Mouse (Mus musculus) heart, postnatal 36 days (tissue): ENCODE data around the gene Aacs. TPM values are rescaled to one million over a fixed set of nuclear protein-coding genes. Genes with fewer than 3 reads are reported as not detected.
"Not testable (repeated sequence)": the region's sequence is repeated elsewhere in the genome, so short reads cannot be mapped to it uniquely, and the experiment has no call there.

Source experiments
- DNase-seq, 2 experiments: peaks; one replicate each; pipeline ENCODE4 v3.0.0; 2021 to 2022
- intact Hi-C: fragments of 180-260 bp; cut with DNase I; formaldehyde crosslinking; loops from one replicate; pipeline ENCODE4 v1.15.1; 2025
- total RNA-seq, 2 experiments: library from RNA; stranded (reverse); gene quantifications; 2 replicates each; pipeline ENCODE4 v1.2.3; 2021

The Aacs gene
- total RNA-seq, 2 experiments from 2014 or later = 3.6 to 4.1 TPM

DNA sequence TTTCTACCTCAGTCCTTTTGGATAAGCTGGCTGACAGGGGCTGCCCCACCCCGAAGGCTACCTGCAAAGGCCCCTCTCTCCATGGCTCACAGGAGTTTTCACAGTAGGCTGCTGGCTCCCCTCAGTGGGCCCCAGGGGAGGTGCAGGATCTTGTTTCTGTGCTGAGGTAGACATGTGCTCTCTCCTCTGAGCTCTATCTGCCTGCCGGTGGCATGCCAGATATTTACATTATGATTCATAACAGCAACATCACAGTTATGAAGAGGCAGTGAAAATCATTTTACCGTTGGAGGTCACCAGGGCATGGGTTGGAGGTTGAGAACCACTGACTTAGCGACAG lies 12.5 kb downstream of the Aacs start:
- intact Hi-C loops = no loop called here
- no peak for DNase-seq

DNA sequence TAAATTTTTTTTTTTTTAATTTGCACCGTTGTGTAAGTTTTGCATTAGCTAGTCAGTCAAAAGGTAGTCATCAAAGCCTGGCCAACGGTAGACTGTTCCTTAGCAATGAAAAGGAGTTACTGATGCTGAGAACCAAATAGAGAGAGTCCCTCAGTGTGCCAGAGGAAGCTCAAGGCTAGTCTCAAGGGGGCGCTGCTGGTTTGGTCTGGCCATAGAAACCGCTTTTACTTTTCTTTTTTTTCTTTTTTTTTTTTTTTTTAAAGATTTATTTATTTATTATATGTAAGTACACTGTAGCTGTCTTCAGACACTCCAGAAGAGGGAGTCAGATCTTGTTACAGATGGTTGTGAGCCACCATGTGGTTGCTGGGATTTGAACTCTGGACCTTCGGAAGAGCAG lies 13.3 kb downstream of the Aacs start:
- intact Hi-C loops = not testable (repeated sequence)

DNA sequence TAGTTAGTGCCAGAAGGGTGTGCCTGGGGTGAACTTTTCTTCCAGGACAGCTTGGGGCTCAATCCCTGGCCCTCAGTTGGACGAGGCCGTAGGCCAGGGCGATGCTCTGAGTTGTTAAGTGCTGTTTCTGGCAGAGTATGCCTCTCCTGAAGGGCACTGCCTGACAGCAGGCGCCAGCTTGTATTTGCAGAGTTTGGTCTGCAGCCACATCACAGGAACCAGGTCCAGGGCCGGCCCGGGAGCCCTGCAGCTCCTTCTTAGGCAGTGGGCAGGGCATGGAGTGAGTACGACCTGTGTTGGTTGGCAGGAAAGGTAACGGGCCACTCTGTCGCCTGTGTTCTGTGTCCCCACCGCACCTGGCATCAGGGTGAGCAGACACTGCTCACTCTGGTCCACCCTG lies 15.5 kb downstream of the Aacs start:
- DNase-seq = peak; percentile 33 to 45
- intact Hi-C loops = no loop called here

More for the DNA sequence above, 13.3 kb downstream of the Aacs start:
- DNase-seq = not testable (repeated sequence)

DNA sequence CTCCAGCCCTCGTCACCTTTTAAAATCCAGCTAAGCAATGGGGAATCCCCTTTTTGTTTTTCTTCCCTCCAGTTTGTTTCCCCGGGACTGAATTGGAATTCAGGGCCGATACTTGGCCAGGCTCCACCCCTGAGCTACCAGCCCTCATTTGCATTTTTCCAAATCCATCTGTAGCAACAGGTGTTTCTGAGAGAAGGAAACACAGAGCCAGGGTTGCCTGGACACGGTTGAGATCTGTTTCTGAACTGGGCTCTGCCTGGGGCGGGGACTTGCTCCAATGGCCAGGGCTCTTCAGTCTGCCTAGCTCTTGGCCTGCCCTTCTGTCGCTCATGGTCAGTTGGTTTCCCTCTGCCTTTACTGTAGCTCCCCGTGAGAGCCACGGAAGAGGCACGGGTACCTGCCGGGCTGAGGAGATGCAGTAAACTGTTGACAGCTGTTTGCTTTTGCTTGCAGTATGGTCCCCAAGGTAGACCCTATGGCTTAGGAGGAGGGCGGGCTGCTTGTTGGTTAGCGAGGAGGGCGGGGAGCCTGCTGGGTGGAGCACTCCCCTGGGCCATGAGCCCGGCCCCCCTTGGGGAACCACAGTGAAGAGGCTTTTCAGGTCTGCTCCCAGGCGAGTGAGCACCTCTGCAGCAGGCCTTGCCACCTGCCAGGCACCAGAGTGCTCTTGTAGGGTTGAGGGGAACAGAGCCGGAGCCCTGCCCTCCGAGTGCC lies 16.9 kb downstream of the Aacs start:
- no peak for DNase-seq
- intact Hi-C loops = no loop called here

DNA sequence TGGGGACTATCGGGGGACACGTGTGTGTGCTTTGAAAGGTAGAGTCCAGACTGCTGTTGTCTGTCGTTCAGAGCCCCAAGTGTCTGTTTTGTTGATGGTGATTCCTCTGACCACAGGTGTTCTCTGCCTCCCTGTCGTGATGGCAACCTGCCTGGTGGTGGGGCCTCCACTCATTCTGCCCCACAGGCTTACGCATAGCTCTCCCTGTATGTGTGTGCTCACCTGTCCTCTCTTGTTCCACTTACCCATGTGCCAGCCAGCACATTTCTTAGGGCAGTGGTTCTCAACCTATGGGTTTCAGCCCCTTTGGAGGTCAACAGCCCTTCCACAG lies 17.4 kb downstream of the Aacs start:
- intact Hi-C loops = no loop called here
- DNase-seq = no peak

DNA sequence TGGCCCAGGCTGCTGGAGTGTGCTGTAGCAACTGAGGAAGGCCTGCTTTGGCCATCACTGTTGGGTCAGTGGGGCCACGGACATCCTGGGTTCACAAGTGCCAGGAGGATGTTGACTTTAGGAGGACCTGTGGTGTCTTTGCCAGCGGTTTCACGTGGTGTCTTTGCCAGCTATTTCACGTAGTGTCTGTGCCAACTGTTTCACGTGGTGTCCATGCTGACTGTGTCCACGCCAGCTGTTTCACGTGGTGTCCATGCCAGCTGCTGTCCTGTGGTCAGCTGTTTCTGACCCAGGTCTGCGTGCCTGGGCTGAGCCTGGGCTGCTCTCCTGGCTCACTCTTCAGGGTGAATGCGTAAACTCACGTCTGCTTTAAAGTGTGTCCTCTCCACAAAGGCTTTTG lies 20.0 kb downstream of the Aacs start:
- intact Hi-C loops = no loop called here
- DNase-seq = peak in 1 of 2 experiments; percentile 13

DNA sequence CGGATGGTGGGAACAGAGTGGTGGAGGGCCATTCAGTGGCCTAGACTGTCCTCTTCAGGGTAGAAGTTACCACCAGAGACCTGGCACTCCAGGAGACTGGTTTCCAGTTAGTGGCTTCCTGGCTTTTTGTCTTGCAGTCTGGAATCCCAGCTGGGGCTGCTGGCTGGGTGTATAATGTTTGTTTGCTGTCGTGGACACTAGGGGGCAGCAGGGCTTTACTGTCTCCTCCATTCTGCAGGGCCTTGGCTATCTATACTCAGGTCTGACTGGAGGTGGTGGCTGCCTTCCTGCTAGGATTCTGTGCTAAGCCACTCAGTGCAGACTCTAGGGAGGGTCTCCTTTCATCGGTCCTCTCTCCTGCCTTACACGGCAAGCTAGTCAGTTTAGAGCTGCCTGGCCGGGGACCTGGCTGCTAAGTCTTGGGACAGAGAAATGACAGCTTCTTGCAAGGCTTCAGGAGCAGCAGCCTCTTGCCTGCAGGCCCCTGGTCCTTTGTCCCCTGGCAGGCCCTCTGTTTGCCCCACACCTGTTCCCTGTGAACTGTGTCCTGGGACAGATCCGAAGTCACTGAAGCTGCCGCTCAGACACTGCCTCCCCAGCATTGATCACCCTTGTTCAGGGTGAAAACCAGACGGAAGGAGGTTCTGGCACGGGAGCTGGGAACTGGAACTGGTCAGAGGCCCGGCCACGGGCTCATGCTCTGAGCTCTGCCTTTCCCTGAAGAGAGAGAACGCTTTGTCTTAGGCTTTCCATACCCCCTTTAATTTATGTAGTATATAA lies 22.4 kb downstream of the Aacs start:
- peak; percentile 41 to 52 for DNase-seq
- intact Hi-C loops = no loop called here

DNA sequence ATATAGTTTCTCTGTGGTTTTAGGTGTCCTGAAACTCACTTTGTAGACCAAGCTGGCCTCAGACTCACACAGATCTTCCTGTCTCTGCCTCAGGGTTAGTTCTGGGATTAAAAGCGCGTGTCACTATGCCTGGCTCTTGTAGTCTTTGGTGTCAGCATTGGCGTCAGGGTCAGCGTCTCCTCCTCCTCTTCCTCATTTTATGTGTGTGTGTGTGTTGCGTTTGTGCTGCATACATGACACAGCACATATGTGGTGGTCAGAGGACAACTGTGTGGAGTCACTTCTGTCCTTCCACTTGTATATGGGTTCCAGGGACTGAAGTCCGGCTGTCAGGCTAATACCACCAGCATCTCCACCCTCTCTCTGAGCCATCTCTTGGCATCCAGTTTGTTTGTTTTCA lies 25.9 kb downstream of the Aacs start:
- DNase-seq = no peak
- intact Hi-C loops = no loop called here

DNA sequence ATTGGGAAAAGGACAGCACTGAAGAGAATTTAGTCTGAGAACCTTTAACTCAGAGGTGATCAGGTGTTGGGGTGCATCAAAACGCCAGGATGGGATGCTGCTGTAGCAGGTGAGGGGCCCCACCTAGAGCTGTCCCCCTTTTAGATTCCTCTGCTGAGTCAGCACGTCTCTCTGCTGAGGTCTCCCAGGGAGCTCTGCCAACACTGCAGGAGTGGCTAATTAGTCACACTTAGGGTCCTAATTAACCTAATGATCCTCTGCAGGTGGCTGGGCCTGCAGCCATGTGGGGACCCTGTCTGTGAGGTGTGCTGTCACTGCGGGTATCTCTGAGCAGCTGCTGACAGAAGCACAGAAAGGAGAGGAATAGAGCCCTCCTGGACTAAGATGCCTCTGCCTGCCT lies 26.6 kb downstream of the Aacs start:
- no peak for DNase-seq
- intact Hi-C loops = no loop called here

DNA sequence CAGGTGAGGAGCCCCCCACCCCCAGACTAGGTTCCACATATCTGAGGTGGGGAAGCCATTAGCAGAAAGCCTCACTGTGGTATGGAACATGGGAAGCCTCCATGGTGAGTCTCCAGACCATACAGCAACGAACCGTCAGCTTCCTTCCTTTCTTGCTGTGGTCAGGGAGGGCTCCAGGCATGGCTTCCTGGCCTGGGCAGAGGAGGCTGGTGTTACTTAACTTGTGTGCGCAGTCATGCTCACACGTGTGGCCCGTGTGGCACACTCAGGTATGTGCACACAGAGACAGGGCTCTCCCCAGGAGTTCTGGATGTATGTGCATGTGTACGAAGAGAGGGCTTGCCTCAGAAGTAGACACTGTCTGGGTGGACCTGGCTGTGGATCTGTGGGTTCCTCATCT lies 28.0 kb downstream of the Aacs start:
- no peak for DNase-seq
- intact Hi-C loops = no loop called here

DNA sequence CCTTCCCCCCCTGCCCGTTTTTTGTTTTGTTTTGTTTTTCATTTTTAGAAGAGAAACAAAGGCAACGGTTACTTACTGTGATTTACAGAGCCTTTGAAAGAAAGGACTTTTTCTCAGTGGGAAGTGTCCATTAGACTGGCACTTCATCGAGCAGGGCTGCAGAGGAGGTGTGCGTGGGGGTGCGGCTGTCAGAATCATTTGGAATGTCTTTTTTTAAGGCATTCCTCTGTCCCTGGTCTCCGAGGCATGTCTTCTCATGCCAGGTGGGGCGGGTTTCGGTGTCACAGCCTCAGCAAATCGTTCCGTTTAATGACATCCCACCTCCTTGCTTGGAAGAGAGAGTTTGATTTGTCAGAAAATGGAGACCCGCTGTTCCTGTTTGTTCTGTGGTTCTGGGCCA lies 29.1 kb downstream of the Aacs start:
- DNase-seq = no peak
- intact Hi-C loops = loop anchor here (5.0 kb wide), 1 partner anchor 122 kb away; no protein-coding TSS in a partner anchor

DNA sequence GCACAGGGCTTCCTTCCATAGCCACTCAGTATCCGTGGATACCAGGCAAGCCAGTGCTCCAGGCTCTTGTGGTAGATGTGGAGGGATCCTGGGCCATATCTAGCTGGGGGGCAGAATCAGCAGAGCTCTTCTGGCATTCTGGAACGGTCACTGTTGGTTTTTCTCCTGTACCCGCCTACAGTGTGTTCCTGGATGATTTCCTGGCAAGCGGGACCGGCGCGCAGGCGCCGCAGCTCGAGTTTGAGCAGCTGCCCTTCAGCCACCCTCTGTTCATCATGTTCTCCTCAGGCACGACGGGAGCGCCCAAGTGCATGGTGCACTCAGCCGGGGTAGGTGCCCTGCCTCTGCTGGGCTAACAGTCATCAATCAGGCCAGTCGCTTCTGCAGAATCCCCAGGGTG lies 30.4 kb downstream of the Aacs start:
- intact Hi-C loops = loop anchor here (5.0 kb wide), 1 partner anchor 124 kb away; no protein-coding TSS in a partner anchor
- no peak for DNase-seq

DNA sequence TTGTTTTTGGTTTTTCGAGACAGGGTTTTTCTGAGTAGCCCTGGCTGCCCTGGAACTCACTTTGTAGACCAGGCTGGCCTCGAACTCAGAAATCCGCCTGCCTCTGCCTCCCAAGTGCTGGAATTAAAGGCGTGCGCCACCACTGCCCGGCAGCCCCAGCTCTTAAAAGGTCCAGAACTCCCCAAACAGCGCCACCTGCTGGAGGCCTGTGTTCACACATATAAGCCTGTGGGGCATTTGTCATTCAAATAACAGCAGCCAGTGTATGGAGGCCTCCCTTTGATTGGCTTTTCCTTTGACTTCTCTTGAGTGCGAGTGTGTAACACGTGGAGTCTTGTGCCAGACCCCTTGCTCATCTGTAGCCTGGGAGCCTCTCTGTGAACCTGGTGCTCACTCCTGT lies 32.0 kb downstream of the Aacs start:
- intact Hi-C loops = loop anchor here (5.0 kb wide), 1 partner anchor 125 kb away; no protein-coding TSS in a partner anchor
- no peak for DNase-seq

DNA sequence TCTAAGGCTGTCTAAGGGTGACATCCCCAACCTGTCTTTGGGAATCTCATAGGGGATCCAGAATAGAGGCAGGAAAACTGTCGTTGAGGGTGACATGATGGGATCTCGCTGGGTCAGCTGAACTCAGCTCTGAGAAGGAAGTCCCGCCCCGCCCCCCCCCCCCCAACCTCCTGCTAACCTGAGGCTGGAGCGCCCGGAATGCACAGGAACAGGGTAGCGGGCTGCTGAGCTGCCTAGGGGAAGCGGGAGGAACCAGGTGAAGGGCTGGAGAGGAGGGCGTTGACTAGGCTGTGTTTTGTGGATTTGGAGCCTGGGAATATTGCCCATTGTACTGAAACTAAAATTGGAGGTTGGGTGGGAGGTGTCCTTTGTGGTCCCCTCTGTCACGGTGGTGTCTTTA lies 32.4 kb downstream of the Aacs start:
- DNase-seq = no peak

DNA sequence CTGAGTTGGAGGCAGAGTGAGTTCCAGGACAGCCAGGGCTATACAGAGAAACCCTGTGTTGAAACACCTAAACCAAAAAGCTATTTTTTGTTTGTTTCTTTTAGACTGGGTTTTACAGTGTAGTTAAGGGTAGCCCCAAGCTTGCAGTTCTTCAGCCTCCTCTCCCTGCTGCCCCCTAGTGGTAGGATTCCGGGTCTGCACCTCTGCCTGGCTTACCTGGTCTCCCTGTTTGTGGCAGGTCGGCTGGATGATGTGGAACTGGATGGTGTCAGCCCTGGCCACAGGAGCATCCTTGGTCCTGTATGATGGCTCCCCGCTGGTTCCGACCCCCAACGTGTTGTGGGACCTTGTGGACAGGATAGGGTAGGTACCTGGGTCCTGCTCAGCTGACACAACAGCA lies 33.9 kb downstream of the Aacs start:
- intact Hi-C loops = loop anchor here (5.0 kb wide), 1 partner anchor 127 kb away; no protein-coding TSS in a partner anchor
- peak; percentile 18 to 48 for DNase-seq

More for the DNA sequence above, 32.4 kb downstream of the Aacs start:
- intact Hi-C loops = loop anchor here (5.0 kb wide), 1 partner anchor 126 kb away; no protein-coding TSS in a partner anchor

DNA sequence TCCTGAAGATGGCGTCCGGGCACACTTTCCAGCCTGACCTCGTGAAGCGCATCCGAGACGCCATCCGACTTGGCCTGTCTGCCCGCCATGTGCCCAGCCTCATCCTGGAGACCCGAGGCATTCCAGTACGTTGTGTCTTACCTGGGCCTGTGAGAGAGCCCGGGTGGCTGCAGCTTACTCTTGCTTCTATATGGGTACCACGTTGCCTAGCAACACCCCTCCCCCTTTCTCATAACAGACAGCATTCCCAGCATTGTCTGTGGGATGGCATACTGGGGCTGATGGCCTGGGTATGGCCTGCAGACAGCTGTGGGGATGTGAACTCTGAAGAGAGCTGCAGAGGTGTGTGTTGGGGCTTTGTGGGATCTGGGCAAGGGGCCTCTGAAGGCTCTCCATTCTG lies 39.4 kb downstream of the Aacs start:
- no peak for DNase-seq
- intact Hi-C loops = no loop called here

DNA sequence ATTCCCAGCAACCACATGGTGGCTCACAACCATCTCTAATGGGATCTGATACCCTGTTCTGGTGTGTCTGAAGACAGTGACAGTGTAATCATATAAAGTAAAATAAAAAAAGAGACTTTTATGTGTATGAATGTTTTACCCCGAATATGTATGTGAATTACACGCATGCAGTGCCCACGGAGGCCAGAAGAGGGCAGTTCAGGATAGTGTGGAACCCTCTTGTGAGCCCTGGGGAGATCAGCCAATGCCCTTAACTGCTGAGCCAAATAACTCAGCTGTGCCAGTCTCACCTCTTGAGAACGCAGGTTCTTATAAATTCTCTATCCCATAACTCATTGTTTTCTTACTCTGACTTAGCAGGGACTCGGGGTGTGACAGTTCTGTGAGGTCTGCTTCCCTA lies 43.0 kb downstream of the Aacs start:
- intact Hi-C loops = no loop called here
- DNase-seq = no peak

DNA sequence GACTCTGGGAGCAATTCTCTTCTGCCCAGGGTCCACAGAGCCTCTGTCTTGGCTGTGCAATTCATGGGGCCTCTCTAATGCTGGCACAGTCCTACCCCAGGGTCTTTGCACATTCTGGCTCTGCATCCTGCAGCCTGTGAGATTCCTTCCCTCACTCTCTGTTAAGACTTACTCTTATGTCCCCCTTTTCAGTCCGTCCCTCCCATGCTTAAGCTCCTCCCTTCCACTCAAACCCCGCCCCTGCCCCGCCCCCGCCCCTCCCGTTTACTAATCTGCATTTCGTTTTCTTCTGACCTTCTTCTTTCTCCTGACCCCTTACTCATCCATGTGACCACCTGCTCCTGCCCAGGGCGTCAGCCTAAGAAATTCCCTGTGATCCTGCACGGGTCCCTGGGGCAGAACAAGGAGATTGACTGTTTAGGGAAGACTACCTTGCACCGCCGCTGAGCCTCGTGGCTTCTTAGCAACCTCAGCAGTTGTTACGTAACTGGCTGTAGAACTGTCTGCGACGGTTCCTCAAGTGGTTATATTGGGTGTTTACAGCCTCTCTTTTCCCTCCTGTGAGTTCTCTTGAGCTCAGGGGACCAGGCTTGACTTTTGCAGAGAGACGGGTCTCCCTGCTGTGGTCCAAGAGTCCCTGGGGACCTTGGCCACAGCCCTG lies 45.4 kb downstream of the Aacs start:
- DNase-seq = no peak
- intact Hi-C loops = loop anchor here (10.0 kb wide), 1 partner anchor 874 kb away; no protein-coding TSS in a partner anchor

DNA sequence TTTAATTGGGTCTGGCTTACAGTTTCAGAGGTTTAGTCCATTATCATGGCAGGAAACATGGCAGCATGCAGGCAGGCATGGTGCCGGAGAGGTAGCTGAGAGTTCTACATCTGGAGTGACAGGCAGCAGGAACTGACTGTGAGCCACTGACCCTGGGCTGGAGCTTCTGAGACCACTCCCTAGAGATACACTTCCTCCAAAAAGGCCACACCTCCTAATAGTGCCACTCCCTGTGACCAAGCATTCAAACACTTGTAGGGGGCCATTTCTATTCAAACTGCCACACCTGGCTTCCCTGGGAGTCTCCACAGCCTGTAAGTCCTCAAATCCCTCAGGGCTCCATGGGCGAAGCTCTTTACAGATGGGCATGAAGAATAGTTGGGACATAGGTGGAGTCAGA lies 47.7 kb downstream of the Aacs start:
- no peak for DNase-seq
- intact Hi-C loops = loop anchor here (10.0 kb wide), 1 partner anchor 871 kb away; no protein-coding TSS in a partner anchor

DNA sequence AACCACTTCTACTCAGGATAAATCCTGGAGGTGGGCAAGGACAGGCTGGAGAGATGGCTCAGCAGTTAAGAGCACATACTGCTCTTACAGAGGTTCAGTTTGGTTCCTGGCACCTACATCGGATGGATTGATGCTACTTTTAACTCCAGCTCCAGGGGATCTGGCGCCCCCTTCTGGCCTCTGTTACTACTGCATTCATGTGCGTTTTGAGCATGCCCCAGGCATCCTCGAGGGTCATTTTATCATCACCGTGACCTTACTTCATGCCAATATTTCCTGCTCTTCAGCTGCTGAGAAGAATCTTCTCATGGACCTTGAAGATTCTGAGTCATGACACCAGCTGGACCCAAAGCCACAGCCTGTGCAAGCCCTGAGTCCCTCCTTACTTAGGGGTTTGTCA lies 49.9 kb downstream of the Aacs start:
- intact Hi-C loops = loop anchor here (10.0 kb wide), 1 partner anchor 869 kb away; no protein-coding TSS in a partner anchor
- DNase-seq = no peak

DNA sequence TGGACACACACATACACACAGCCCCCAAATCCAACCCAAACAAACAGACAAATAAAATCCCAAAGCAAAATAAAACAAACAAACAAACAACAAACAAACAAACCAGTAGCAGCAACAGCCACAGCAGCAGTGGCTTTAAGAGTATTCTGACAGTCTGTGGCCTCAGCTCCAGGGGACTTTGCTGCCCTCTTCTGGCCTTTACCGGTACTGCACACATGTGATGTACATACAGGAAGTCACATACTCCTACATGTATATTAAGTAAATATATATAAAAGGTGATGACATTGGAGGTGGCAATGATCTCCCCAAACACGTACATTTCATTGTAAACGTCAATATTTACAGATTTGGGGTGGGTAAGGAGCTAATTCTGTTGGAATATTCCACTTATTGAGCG lies 50.9 kb downstream of the Aacs start:
- intact Hi-C loops = loop anchor here (10.0 kb wide), 1 partner anchor 868 kb away; no protein-coding TSS in a partner anchor
- no peak for DNase-seq
